Mouse (Mus musculus) heart, postnatal 25 days (tissue): ENCODE results near the gene Abcc10. TPM values are rescaled to one million over a fixed set of nuclear protein-coding genes. Genes with fewer than 3 reads are reported as not detected.
A peak's percentile ranks its signal among the peaks of the same experiment; 100 is the strongest.

ENCODE experiments used
- DNase-seq: peaks from one replicate; pipeline ENCODE4 v3.0.0; 2022; ENCODE audit warnings: low spot score
- intact Hi-C: fragments of 180-260 bp; cut with DNase I; formaldehyde crosslinking; loops from one replicate; pipeline ENCODE4 v1.15.1; 2025
- total RNA-seq, 2 experiments: library from RNA; stranded (reverse); gene quantifications; 2 replicates each; pipeline ENCODE4 v1.2.3; 2021

Abcc10 gene
- total RNA-seq, 2 experiments from 2014 or later: 4.2 to 4.6 TPM

- peak; percentile 67 for DNase-seq
- intact Hi-C loops: loop anchor here (1.0 to 5.0 kb wide), 2 partner anchors 32 to 246 kb away; no protein-coding TSS in a partner anchor
Measured at GRCm38 (mm10) chr17:46265918-46266618, 62.1 kb downstream of the Abcc10 start.

GRCm38 (mm10) chr17:46265502-46265901, 62.6 kb downstream of the Abcc10 start:
- DNase-seq: no peak
- intact Hi-C loops: loop anchor here (5.0 kb wide), 1 partner anchor 247 kb away; no protein-coding TSS in a partner anchor

GRCm38 (mm10) chr17:46262201-46262694, 65.9 kb downstream of the Abcc10 start:
- DNase-seq: no peak
- intact Hi-C loops: no loop called here

- intact Hi-C loops: no loop called here
- DNase-seq: no peak
Measured at GRCm38 (mm10) chr17:46259675-46260074, 68.5 kb downstream of the Abcc10 start.

- intact Hi-C loops: no loop called here
- no peak for DNase-seq
Measured at GRCm38 (mm10) chr17:46258279-46259053, 69.7 kb downstream of the Abcc10 start.

- no peak for DNase-seq
- intact Hi-C loops: no loop called here
Measured at GRCm38 (mm10) chr17:46255147-46255546, 73.0 kb downstream of the Abcc10 start.

- intact Hi-C loops: no loop called here
- no peak for DNase-seq
Measured at GRCm38 (mm10) chr17:46254106-46254505, 74.0 kb downstream of the Abcc10 start.

- DNase-seq: peak; percentile 81
- intact Hi-C loops: no loop called here
Measured at GRCm38 (mm10) chr17:46253452-46254084, 74.6 kb downstream of the Abcc10 start, which contains the start of gene Lrrc73. TSS of gene Lrrc73 (plus strand) at chr17:46253531.

Other genes starting within 250 kb of the Abcc10 start
- 100 to 1,000 TPM; 121 to 134 TPM for gene Mrps18a, start 217.4 kb downstream of the Abcc10 start, total RNA-seq
- 1 to 10 TPM; 1.1 to 1.2 TPM for gene Rsph9, start 184.1 kb downstream of the Abcc10 start, total RNA-seq
- 10 to 100 TPM; 17.2 to 22.4 TPM for gene Mad2l1bp, start 174.8 kb downstream of the Abcc10 start, total RNA-seq
- gene Gtpbp2, start 167.3 kb downstream of the Abcc10 start, total RNA-seq: 10 to 100 TPM; 67.5 to 70.6 TPM
- gene Polh, start 125.7 kb downstream of the Abcc10 start, total RNA-seq: 1 to 10 TPM; 8.6 to 9.4 TPM
- gene Xpo5, start 125.6 kb downstream of the Abcc10 start, total RNA-seq: 10 to 100 TPM; 19.6 to 21.3 TPM
- gene Polr1c, start 80.3 kb downstream of the Abcc10 start, total RNA-seq: 10 to 100 TPM; 20.9 to 26.1 TPM
- 10 to 100 TPM; 81.8 to 82.6 TPM for gene Yipf3, start 80.3 kb downstream of the Abcc10 start, total RNA-seq
- under 1 TPM; 0.20 to 0.26 TPM for gene Lrrc73, start 74.8 kb downstream of the Abcc10 start, total RNA-seq
- 10 to 100 TPM; 37.1 to 40.5 TPM for gene Tjap1, start 45.3 kb downstream of the Abcc10 start, total RNA-seq
- gene Dlk2, start 30.9 kb downstream of the Abcc10 start, total RNA-seq: under 1 TPM; 0.39 to 0.49 TPM
- gene Zfp318, start 55.4 kb upstream of the Abcc10 start, total RNA-seq: 10 to 100 TPM; 16.5 to 18.8 TPM
- under 1 TPM in 1 of 2 experiments, not detected in 1; 0.62 TPM for gene Crip3, start 100.6 kb upstream of the Abcc10 start, total RNA-seq
- gene Slc22a7, start 110.1 kb upstream of the Abcc10 start, total RNA-seq: not detected
- under 1 TPM; 0.20 to 0.34 TPM for gene Ttbk1, start 159.3 kb upstream of the Abcc10 start, total RNA-seq
- gene Dnph1, start 168.4 kb upstream of the Abcc10 start, total RNA-seq: 1 to 10 TPM; 1.1 to 2.4 TPM
- gene Cul9, start 218.0 kb upstream of the Abcc10 start, total RNA-seq: 10 to 100 TPM; 19.4 to 19.5 TPM
- gene Srf, start 227.8 kb upstream of the Abcc10 start, total RNA-seq: 10 to 100 TPM; 98.7 to 99.3 TPM